Mouse (Mus musculus) neural tube, embryonic 13.5 days (tissue): ENCODE measurements around the gene Rpl36. TPM values are rescaled to one million over a fixed set of nuclear protein-coding genes. Genes with fewer than 3 reads are reported as not detected.

Experiments
- polyA plus RNA-seq: library from polyadenylated mRNA; unstranded; fragments of >200 nt; fragmentation: Nextera tagmentation; extraction: Ambion mirVana; gene quantifications from 2 replicates; pipeline ENCODE4 v1.2.1, GENCODE M21; 2015

Rpl36 gene
- polyA plus RNA-seq, 1 experiment from 2014 or later, result 1,135 TPM

Other genes starting within 250 kb of the Rpl36 start
- gene Ptprs, start 136.9 kb upstream of the Rpl36 start, polyA plus RNA-seq, result 251 and 260 TPM in 2 replicates
- not detected in 2 replicates for gene Znrf4, start 101.0 kb upstream of the Rpl36 start, polyA plus RNA-seq
- gene Gm20219, start 59.0 kb upstream of the Rpl36 start, polyA plus RNA-seq, result 1.0 and 1.7 TPM in 2 replicates
- gene Safb2, start 28.8 kb upstream of the Rpl36 start, polyA plus RNA-seq, result 67.6 and 77.2 TPM in 2 replicates
- 104 and 136 TPM in 2 replicates for gene Safb, start 28.6 kb upstream of the Rpl36 start, polyA plus RNA-seq
- gene 2410015M20Rik, start 3.6 kb upstream of the Rpl36 start, polyA plus RNA-seq, result 179 and 214 TPM in 2 replicates
- 40.4 and 44.2 TPM in 2 replicates for gene Lonp1, start 13.5 kb downstream of the Rpl36 start, polyA plus RNA-seq
- 0.90 and 1.7 TPM in 2 replicates for gene Catsperd, start 14.7 kb downstream of the Rpl36 start, polyA plus RNA-seq
- 90.7 and 94.7 TPM in 2 replicates for gene Ranbp3, start 59.9 kb downstream of the Rpl36 start, polyA plus RNA-seq
- 542 and 575 TPM in 2 replicates for gene Ndufa11, start 104.4 kb downstream of the Rpl36 start, polyA plus RNA-seq
- 16.3 and 17.5 TPM in 2 replicates for gene Vmac, start 104.6 kb downstream of the Rpl36 start, polyA plus RNA-seq
- 1.1 and 1.7 TPM in 2 replicates for gene Nrtn, start 144.1 kb downstream of the Rpl36 start, polyA plus RNA-seq
- gene Dus3l, start 151.3 kb downstream of the Rpl36 start, polyA plus RNA-seq, result 61.5 and 64.6 TPM in 2 replicates
- 0.95 and 1.1 TPM in 2 replicates for gene Prr22, start 156.8 kb downstream of the Rpl36 start, polyA plus RNA-seq
- 4.6 and 5.2 TPM in 2 replicates for gene Rfx2, start 217.6 kb downstream of the Rpl36 start, polyA plus RNA-seq